Mouse (Mus musculus) thymus, adult 2 months (tissue): ENCODE data around the gene Tnfsfm13.

ENCODE experiments used
- CTCF ChIP-seq: fragments of 200-500 bp; IDR thresholded peaks from 2 replicates; pipeline ENCODE4 v1.5.1; 2012; ENCODE audit warnings: mild to moderate bottlenecking, control low read depth, low read length, moderate library complexity, borderline replicate concordance; ENCODE audit not compliant: control insufficient read depth, poor library complexity, insufficient read depth; ENCODE audit errors: extremely low read depth
- POLR2A ChIP-seq: fragments of 200-500 bp; IDR thresholded peaks from 2 replicates; pipeline ENCODE4 v1.6.1; 2012; ENCODE audit warnings: mild to moderate bottlenecking, low read length, control low read depth, moderate library complexity; ENCODE audit not compliant: control insufficient read depth, poor library complexity, insufficient read depth; ENCODE audit errors: extremely low read depth

GRCm38 (mm10) chr11:69656617-69657461, 39.1 kb downstream of the Tnfsfm13 start:
- TF ChIP-seq POLR2A (no peak), CTCF (no peak)
